Mouse (Mus musculus) spleen, adult 18-20 months (tissue): ENCODE data around the gene Kel.

Source experiments
- DNase-seq, 2 experiments: peaks; one replicate each; pipeline ENCODE4 v3.0.0; 2022; ENCODE audit warnings: mixed read lengths in 2 of 2

Kel gene

GRCm38 (mm10) chr6:41704123-41704522 lies at the start of gene Kel:
Kel (minus strand) TSS chr6:41704339.
- no peak for DNase-seq

GRCm38 (mm10) chr6:41744664-41745392 lies 40.7 kb upstream of the Kel start:
- no peak for DNase-seq

- DNase-seq: no peak
Measured at GRCm38 (mm10) chr6:41741101-41741500, 37.0 kb upstream of the Kel start.

GRCm38 (mm10) chr6:41734719-41735470 lies 30.8 kb upstream of the Kel start:
- no peak for DNase-seq

- DNase-seq: peak in 1 of 2 experiments; percentile 3
Measured at GRCm38 (mm10) chr6:41727989-41728609, 24.0 kb upstream of the Kel start.

- DNase-seq: no peak
Measured at GRCm38 (mm10) chr6:41721430-41721829, 17.3 kb upstream of the Kel start.

GRCm38 (mm10) chr6:41710281-41710680 lies 6.1 kb upstream of the Kel start:
- DNase-seq: no peak

GRCm38 (mm10) chr6:41706275-41706674 lies 2.1 kb upstream of the Kel start:
- no peak for DNase-seq

- peak in 1 of 2 experiments; percentile 6 for DNase-seq
Measured at GRCm38 (mm10) chr6:41702928-41703327, 1.2 kb downstream of the Kel start.

- DNase-seq: no peak
Measured at GRCm38 (mm10) chr6:41701245-41701644, 2.9 kb downstream of the Kel start.

- DNase-seq: no peak
Measured at GRCm38 (mm10) chr6:41694407-41694806, 9.7 kb downstream of the Kel start.

GRCm38 (mm10) chr6:41692200-41692599 lies 11.9 kb downstream of the Kel start:
- DNase-seq: no peak

GRCm38 (mm10) chr6:41685596-41685995 lies 18.5 kb downstream of the Kel start:
- no peak for DNase-seq

GRCm38 (mm10) chr6:41684911-41685310 lies 19.2 kb downstream of the Kel start:
- DNase-seq: no peak

GRCm38 (mm10) chr6:41684131-41684530 lies 20.0 kb downstream of the Kel start, which contains the start of gene Llcfc1:
Llcfc1 (plus strand) TSS chr6:41684431.
- DNase-seq: no peak

- no peak for DNase-seq
Measured at GRCm38 (mm10) chr6:41681656-41682055, 22.5 kb downstream of the Kel start.

- DNase-seq: no peak
Measured at GRCm38 (mm10) chr6:41680669-41681068, 23.5 kb downstream of the Kel start, which contains the start of gene Trpv5. Trpv5 (minus strand) TSS chr6:41680769.

GRCm38 (mm10) chr6:41676530-41676929 lies 27.6 kb downstream of the Kel start:
- DNase-seq: no peak

- DNase-seq: no peak
Measured at GRCm38 (mm10) chr6:41662320-41662719, 41.8 kb downstream of the Kel start.

GRCm38 (mm10) chr6:41658487-41658886 lies 45.7 kb downstream of the Kel start:
- DNase-seq: no peak

- no peak for DNase-seq
Measured at GRCm38 (mm10) chr6:41654648-41655047, 49.5 kb downstream of the Kel start.

GRCm38 (mm10) chr6:41653173-41653572 lies 51.0 kb downstream of the Kel start:
- DNase-seq: no peak

GRCm38 (mm10) chr6:41646672-41647071 lies 57.5 kb downstream of the Kel start:
- DNase-seq: no peak

- DNase-seq: no peak
Measured at GRCm38 (mm10) chr6:41646220-41646619, 57.9 kb downstream of the Kel start.
